Mouse (Mus musculus) kidney, embryonic 15.5 days (tissue): ENCODE measurements around the gene Prr3. TPM values are rescaled to one million over a fixed set of nuclear protein-coding genes. Genes with fewer than 3 reads are reported as not detected.
"Not testable (repeated sequence)": the region's sequence is repeated elsewhere in the genome, so short reads cannot be mapped to it uniquely, and the experiment has no call there.

ENCODE experiments used
- ATAC-seq: fragments of 200-750 bp; cut with Nextera tagmentation; replicated peaks from 2 replicates; pipeline ENCODE4 v1.8.0; 2017; ENCODE audit warnings: moderate TSS enrichment; ENCODE audit not compliant: low FRiP score
- H3K27ac ChIP-seq: fragments of 300-500 bp; sonication (generic); 2 replicates; pipeline ENCODE4 v1.5.1; 2015; ENCODE audit warnings: mild to moderate bottlenecking, inconsistent platforms
- H3K27me3 ChIP-seq: fragments of 300-500 bp; sonication (generic); 2 replicates; pipeline ENCODE4 v1.6.1; 2015; ENCODE audit warnings: inconsistent platforms
- H3K36me3 ChIP-seq: fragments of 300-500 bp; sonication (generic); 2 replicates; pipeline ENCODE4 v1.6.1; 2015; ENCODE audit warnings: inconsistent platforms
- H3K4me1 ChIP-seq: fragments of 300-500 bp; sonication (generic); 2 replicates; pipeline ENCODE4 v1.6.1; 2015; ENCODE audit warnings: inconsistent platforms
- H3K4me2 ChIP-seq: fragments of 300-500 bp; sonication (generic); 2 replicates; pipeline ENCODE4 v1.6.1; 2015; ENCODE audit warnings: moderate library complexity, mild to moderate bottlenecking, inconsistent platforms
- H3K4me3 ChIP-seq: fragments of 300-500 bp; sonication (generic); replicated peaks from 2 replicates; pipeline ENCODE4 v1.5.1; 2015; ENCODE audit warnings: mild to moderate bottlenecking, inconsistent platforms
- H3K9ac ChIP-seq: fragments of 300-500 bp; sonication (generic); 2 replicates; pipeline ENCODE4 v1.6.1; 2015; ENCODE audit warnings: mild to moderate bottlenecking, inconsistent platforms
- H3K9me3 ChIP-seq: fragments of 300-500 bp; sonication (generic); replicated peaks from 2 replicates; pipeline ENCODE4 v1.6.1; 2016; ENCODE audit warnings: inconsistent platforms
- WGBS: fragments of 180-500 bp; shearing (Covaris S2); methylation state at CpG from one replicate; pipeline ENCODE4 v1.1.7; 2015; ENCODE audit warnings: mixed read lengths; 5-methylcytosine and 5-hydroxymethylcytosine counted together
- polyA plus RNA-seq: library from polyadenylated mRNA; unstranded; fragments of >200 nt; fragmentation: Nextera tagmentation; extraction: Ambion mirVana; gene quantifications from 2 replicates; pipeline ENCODE4 v1.2.1, GENCODE M21; 2015

Gene Prr3
- polyA plus RNA-seq, 1 experiment from 2014 or later, result 42.5 TPM

- H3K9ac ChIP-seq, result no peak overlapping the region
- H3K27ac ChIP-seq, result no peak overlapping the region
- no peaks in the 10 kb centered on the region for H3K27me3 ChIP-seq
- peaks cover 14% of the 10 kb centered on the region for H3K36me3 ChIP-seq
- 74% methylated on average over 3 of the region's 3 CpGs for WGBS
- peaks cover 17% of the 10 kb centered on the region for H3K4me1 ChIP-seq
- no peak overlapping the region for H3K4me3 ChIP-seq
- no peak overlapping the region for H3K4me2 ChIP-seq
- H3K9me3 ChIP-seq, result no peaks in the 10 kb centered on the region; the same call in 1 of the 2 replicates
- no peak for ATAC-seq
These were observed 39.5 kb upstream of the Prr3 start for GRCm38 (mm10) chr17:36019519-36019918.

GRCm38 (mm10) chr17:36018979-36019378, 38.9 kb upstream of the Prr3 start:
- Histone ChIP-seq H3K9ac (no peak overlapping the region), H3K27me3 (no peaks in the 10 kb centered on the region), H3K4me3 (no peak overlapping the region), H3K4me2 (no peak overlapping the region), H3K4me1 (peaks cover 13% of the 10 kb centered on the region), H3K9me3 (no peaks in the 10 kb centered on the region; the same call in 1 of the 2 replicates), H3K36me3 (peaks cover 19% of the 10 kb centered on the region), H3K27ac (no peak overlapping the region)
- WGBS, result 62% methylated on average over 2 of the region's 2 CpGs
- no peak for ATAC-seq

GRCm38 (mm10) chr17:36017046-36017445, 37.0 kb upstream of the Prr3 start:
- no peak for ATAC-seq
- no peaks in the 10 kb centered on the region for H3K27me3 ChIP-seq
- H3K4me2 ChIP-seq, result no peak overlapping the region
- H3K4me1 ChIP-seq, result peaks cover 3% of the 10 kb centered on the region; the same call in 1 of the 2 replicates
- H3K27ac ChIP-seq, result no peak overlapping the region
- no peak overlapping the region for H3K4me3 ChIP-seq
- no peaks in the 10 kb centered on the region; the same call in 1 of the 2 replicates for H3K9me3 ChIP-seq
- H3K36me3 ChIP-seq, result peaks cover 19% of the 10 kb centered on the region
- WGBS, result 88% methylated on average over 5 of the region's 5 CpGs
- no peak overlapping the region for H3K9ac ChIP-seq

- WGBS, result 93% methylated on average over 5 of the region's 5 CpGs
- no peak overlapping the region for H3K4me3 ChIP-seq
- ATAC-seq, result no peak
- peaks cover 19% of the 10 kb centered on the region for H3K36me3 ChIP-seq
- no peak overlapping the region for H3K4me2 ChIP-seq
- H3K27me3 ChIP-seq, result no peaks in the 10 kb centered on the region
- H3K9me3 ChIP-seq, result no peaks in the 10 kb centered on the region
- no peaks in the 10 kb centered on the region for H3K4me1 ChIP-seq
- no peak overlapping the region for H3K27ac ChIP-seq
- no peak overlapping the region for H3K9ac ChIP-seq
These were observed 34.9 kb upstream of the Prr3 start for GRCm38 (mm10) chr17:36014977-36015376.

GRCm38 (mm10) chr17:36004409-36004808, 24.4 kb upstream of the Prr3 start:
- not testable (repeated sequence) for H3K27ac ChIP-seq, ATAC-seq, H3K4me2 ChIP-seq, H3K27me3 ChIP-seq, H3K4me1 ChIP-seq, H3K9ac ChIP-seq, H3K9me3 ChIP-seq, H3K4me3 ChIP-seq
- 94% methylated on average over 7 of the region's 7 CpGs for WGBS
- peaks cover 11% of the 10 kb centered on the region; the same call in 1 of the 2 replicates for H3K36me3 ChIP-seq

GRCm38 (mm10) chr17:36003331-36003730, 23.3 kb upstream of the Prr3 start:
- Histone ChIP-seq H3K4me3 (no peak overlapping the region), H3K9ac (no peak overlapping the region), H3K36me3 (peaks cover 11% of the 10 kb centered on the region; the same call in 1 of the 2 replicates), H3K4me1 (no peaks in the 10 kb centered on the region), H3K27me3 (no peaks in the 10 kb centered on the region), H3K9me3 (peaks cover 10% of the 10 kb centered on the region; the same call in 1 of the 2 replicates), H3K27ac (no peak overlapping the region), H3K4me2 (no peak overlapping the region)
- 87% methylated on average over 7 of the region's 7 CpGs for WGBS
- ATAC-seq, result no peak

- 97% methylated on average over 6 of the region's 6 CpGs for WGBS
- H3K27ac ChIP-seq, result no peak overlapping the region
- H3K4me2 ChIP-seq, result no peak overlapping the region
- ATAC-seq, result no peak
- peaks cover 11% of the 10 kb centered on the region; the same call in 1 of the 2 replicates for H3K36me3 ChIP-seq
- H3K4me1 ChIP-seq, result peaks cover 9% of the 10 kb centered on the region; the same call in 1 of the 2 replicates
- H3K9ac ChIP-seq, result no peak overlapping the region
- H3K4me3 ChIP-seq, result no peak overlapping the region
- H3K27me3 ChIP-seq, result no peaks in the 10 kb centered on the region
- peaks cover 10% of the 10 kb centered on the region; the same call in 1 of the 2 replicates for H3K9me3 ChIP-seq
These were observed 21.9 kb upstream of the Prr3 start for GRCm38 (mm10) chr17:36001966-36002365.

- H3K9ac ChIP-seq, result no peak overlapping the region
- H3K9me3 ChIP-seq, result peaks cover 4% of the 10 kb centered on the region; the same call in 1 of the 2 replicates
- no peak overlapping the region for H3K27ac ChIP-seq
- WGBS, result 89% methylated on average over 12 of the region's 12 CpGs
- H3K36me3 ChIP-seq, result peaks cover 6% of the 10 kb centered on the region; the same call in 1 of the 2 replicates
- H3K27me3 ChIP-seq, result no peaks in the 10 kb centered on the region
- H3K4me2 ChIP-seq, result no peak overlapping the region
- peaks cover 11% of the 10 kb centered on the region; the same call in 1 of the 2 replicates for H3K4me1 ChIP-seq
- H3K4me3 ChIP-seq, result no peak overlapping the region
- ATAC-seq, result no peak
These were observed 21.3 kb upstream of the Prr3 start for GRCm38 (mm10) chr17:36001121-36001897.

- ATAC-seq, result no peak
These were observed 20.3 kb upstream of the Prr3 start for GRCm38 (mm10) chr17:36000349-36000748.

GRCm38 (mm10) chr17:35999356-35999755, 19.3 kb upstream of the Prr3 start:
- H3K4me2 ChIP-seq, result no peak overlapping the region
- H3K9me3 ChIP-seq, result no peaks in the 10 kb centered on the region
- no peak overlapping the region for H3K4me3 ChIP-seq
- peaks cover 25% of the 10 kb centered on the region for H3K4me1 ChIP-seq
- H3K27ac ChIP-seq, result no peak overlapping the region
- no peaks in the 10 kb centered on the region for H3K27me3 ChIP-seq
- no peak for ATAC-seq
- H3K36me3 ChIP-seq, result no peaks in the 10 kb centered on the region
- WGBS, result 90% methylated on average over 7 of the region's 7 CpGs
- H3K9ac ChIP-seq, result no peak overlapping the region

More at GRCm38 (mm10) chr17:36000349-36000748, 20.3 kb upstream of the Prr3 start:
- no peak overlapping the region for H3K4me3 ChIP-seq
- H3K4me1 ChIP-seq, result peaks cover 18% of the 10 kb centered on the region
- no peak overlapping the region for H3K27ac ChIP-seq
- H3K9ac ChIP-seq, result no peak overlapping the region
- WGBS, result 76% methylated on average over 4 of the region's 4 CpGs
- H3K36me3 ChIP-seq, result no peaks in the 10 kb centered on the region
- H3K9me3 ChIP-seq, result no peaks in the 10 kb centered on the region
- H3K27me3 ChIP-seq, result no peaks in the 10 kb centered on the region
- H3K4me2 ChIP-seq, result no peak overlapping the region

GRCm38 (mm10) chr17:35998545-35999305, 18.7 kb upstream of the Prr3 start:
- Histone ChIP-seq H3K4me2 (no peak overlapping the region), H3K27me3 (no peaks in the 10 kb centered on the region), H3K4me3 (no peak overlapping the region), H3K9ac (no peak overlapping the region), H3K27ac (no peak overlapping the region), H3K9me3 (no peaks in the 10 kb centered on the region), H3K4me1 (peaks cover 25% of the 10 kb centered on the region), H3K36me3 (no peaks in the 10 kb centered on the region)
- no peak for ATAC-seq
- WGBS, result 84% methylated on average over 6 of the region's 6 CpGs
